Mouse (Mus musculus): ENCODE data around the gene Cdk6.

GRCm38 (mm10) chr5:3306146-3306545 lies 35.1 kb upstream of the Cdk6 start:
- TF ChIP-seq POLR2A (IDR thresholded peaks at IDR 0.05; ENCODE audit: extremely low read depth, insufficient read depth, low read length): no peak
- no peak for TF ChIP-seq CTCF (IDR thresholded peaks at IDR 0.05; ENCODE audit: extremely low read depth, insufficient read depth, low read length)

Measured in cortical plate, adult 2 months (tissue).